Mouse (Mus musculus) hindbrain, embryonic 16.5 days (tissue): Measurements from ENCODE around the gene Tchp. TPM values are rescaled to one million over a fixed set of nuclear protein-coding genes. Genes with fewer than 3 reads are reported as not detected.

Source experiments
- ATAC-seq: fragments of 200-750 bp; cut with Nextera tagmentation; 2 replicates; pipeline ENCODE4 v1.8.0; 2017; ENCODE audit warnings: moderate TSS enrichment, moderate library complexity
- H3K27ac ChIP-seq: fragments of 300-500 bp; sonication (generic); 2 replicates; pipeline ENCODE4 v1.5.1; 2014; ENCODE audit warnings: low read depth, mild to moderate bottlenecking, control low read depth, low read length, moderate library complexity
- H3K27me3 ChIP-seq: fragments of 300-500 bp; sonication (generic); replicated peaks from 2 replicates; pipeline ENCODE4 v1.6.1; 2014; ENCODE audit warnings: low read length; ENCODE audit not compliant: control insufficient read depth, insufficient read depth
- H3K36me3 ChIP-seq: fragments of 300-500 bp; sonication (generic); 2 replicates; pipeline ENCODE4 v1.6.1; 2014; ENCODE audit warnings: mild to moderate bottlenecking, low read length, moderate library complexity, mixed read lengths; ENCODE audit not compliant: control insufficient read depth, insufficient read depth
- H3K4me1 ChIP-seq: fragments of 300-500 bp; sonication (generic); 2 replicates; pipeline ENCODE4 v1.6.1; 2014; ENCODE audit warnings: low read depth, low read length; ENCODE audit not compliant: control insufficient read depth, insufficient read depth
- H3K4me2 ChIP-seq: fragments of 300-500 bp; sonication (generic); 2 replicates; pipeline ENCODE4 v1.6.1; 2014; ENCODE audit warnings: mild to moderate bottlenecking, low read length, control low read depth, moderate library complexity
- H3K4me3 ChIP-seq: fragments of 300-500 bp; sonication (generic); 2 replicates; pipeline ENCODE4 v1.5.1; 2014; ENCODE audit warnings: mild to moderate bottlenecking, low read length, control low read depth, moderate library complexity
- H3K9ac ChIP-seq: fragments of 300-500 bp; sonication (generic); 2 replicates; pipeline ENCODE4 v1.6.1; 2014; ENCODE audit warnings: low read depth, mild to moderate bottlenecking, control low read depth, low read length, moderate library complexity
- H3K9me3 ChIP-seq: fragments of 300-500 bp; sonication (generic); 2 replicates; pipeline ENCODE4 v1.6.1; 2014; ENCODE audit warnings: mild to moderate bottlenecking, low read length, moderate library complexity; ENCODE audit not compliant: control insufficient read depth
- WGBS: fragments of 180-500 bp; shearing (Covaris S2); extraction: QIAGEN DNeasy Blood & Tissue Kit; methylation state at CpG from one replicate; pipeline ENCODE4 v1.1.7; 2014; 5-methylcytosine and 5-hydroxymethylcytosine counted together
- polyA plus RNA-seq: library from polyadenylated mRNA; unstranded; fragments of >200 nt; fragmentation: Nextera tagmentation; extraction: Ambion mirVana; gene quantifications from 2 replicates; pipeline ENCODE4 v1.2.1, GENCODE M21; 2015

The Tchp gene
- polyA plus RNA-seq = 15.6 and 16.9 TPM in 2 replicates

DNA sequence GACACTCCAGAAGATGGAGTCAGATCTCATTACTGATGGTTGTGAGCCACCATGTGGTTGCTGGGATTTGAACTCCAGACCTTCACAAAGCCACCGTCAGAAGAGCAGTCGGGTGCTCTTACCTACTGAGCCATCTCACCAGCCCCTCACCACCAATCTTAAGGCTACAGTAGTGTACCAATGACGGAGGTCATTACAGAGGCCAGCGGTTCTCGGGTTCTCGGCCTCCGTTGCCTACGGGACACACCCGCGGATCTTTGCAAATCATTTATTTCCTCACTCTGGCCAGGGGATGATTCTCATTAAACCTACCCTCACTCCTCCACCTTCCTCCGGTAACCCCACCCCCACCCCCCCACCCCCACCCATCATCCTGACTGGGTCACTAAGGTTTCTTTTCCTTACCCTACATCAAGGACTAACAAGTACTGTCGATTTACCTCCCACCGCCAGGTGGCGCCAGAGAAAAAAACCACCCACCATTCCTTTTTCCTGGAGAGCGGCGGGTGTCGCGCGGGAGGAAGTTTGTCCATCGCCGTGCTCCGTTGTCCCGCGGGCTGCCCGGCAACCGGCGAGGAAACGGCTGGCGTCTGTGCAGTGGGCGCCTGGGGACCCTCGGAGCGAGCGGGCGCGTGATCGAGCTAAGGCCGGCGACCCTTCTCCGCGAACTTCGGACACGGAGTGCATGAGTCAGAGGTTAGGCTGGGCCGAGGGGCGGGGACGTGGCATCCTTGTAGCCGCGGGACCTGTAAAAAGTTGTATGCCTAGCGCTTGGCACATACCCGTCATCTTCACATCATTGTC lies at the start of gene Tchp:
Tchp (plus strand) TSS at position 496 of the 804 bp plus-strand sequence.
- Histone ChIP-seq H3K36me3 (peaks cover 5% of the 10 kb centered on the region; the same call in 1 of the 2 replicates), H3K27ac (peak within 1 kb of the TSS; percentile 39; the same call in 1 of the 2 replicates), H3K27me3 (no peaks in the 10 kb centered on the region), H3K4me3 (peak within 1 kb of the TSS; percentile 95), H3K4me1 (peaks cover 7% of the 10 kb centered on the region), H3K9ac (peak within 1 kb of the TSS; percentile 88), H3K4me2 (peak within 1 kb of the TSS; percentile 85), H3K9me3 (no peaks in the 10 kb centered on the region)
- peak; percentile 91 for ATAC-seq
- WGBS = 2% methylated on average over 47 of the region's 49 CpGs

- ATAC-seq = peak; percentile 62
- Histone ChIP-seq H3K9me3 (no peaks in the 10 kb centered on the region), H3K4me3 (peak within 1 kb of the TSS; percentile 50), H3K4me2 (peak within 1 kb of the TSS; percentile 91), H3K27ac (no peak within 1 kb of the TSS), H3K36me3 (no peaks in the 10 kb centered on the region), H3K27me3 (peaks cover 28% of the 10 kb centered on the region), H3K4me1 (peaks cover 12% of the 10 kb centered on the region), H3K9ac (peak within 1 kb of the TSS; percentile 61)
- WGBS = 2% methylated on average over 9 of the region's 47 CpGs
These were observed 49.3 kb upstream of the Tchp start, which contains the start of gene Trpv4 for GRCm38 (mm10) chr5:114658255-114658654. Trpv4 (minus strand) TSS chr5:114658421.

- H3K4me3 ChIP-seq = no peak overlapping the region
- ATAC-seq = no peak
These were observed 46.5 kb upstream of the Tchp start for GRCm38 (mm10) chr5:114661029-114661428.

GRCm38 (mm10) chr5:114664139-114664538 lies 43.4 kb upstream of the Tchp start:
- Histone ChIP-seq H3K27me3 (peaks cover 6% of the 10 kb centered on the region), H3K4me3 (no peak overlapping the region), H3K9ac (no peak overlapping the region), H3K27ac (no peak overlapping the region), H3K4me2 (no peak overlapping the region), H3K36me3 (no peaks in the 10 kb centered on the region), H3K4me1 (peaks cover 6% of the 10 kb centered on the region), H3K9me3 (no peaks in the 10 kb centered on the region)
- no peak for ATAC-seq
- 87% methylated on average over 4 of the region's 4 CpGs for WGBS

More at GRCm38 (mm10) chr5:114661029-114661428, 46.5 kb upstream of the Tchp start:
- 76% methylated on average over 6 of the region's 6 CpGs for WGBS
- H3K9me3 ChIP-seq = no peaks in the 10 kb centered on the region
- H3K4me2 ChIP-seq = no peak overlapping the region
- H3K27me3 ChIP-seq = peaks cover 28% of the 10 kb centered on the region
- no peaks in the 10 kb centered on the region for H3K36me3 ChIP-seq
- H3K27ac ChIP-seq = no peak overlapping the region
- peaks cover 12% of the 10 kb centered on the region for H3K4me1 ChIP-seq
- no peak overlapping the region for H3K9ac ChIP-seq

GRCm38 (mm10) chr5:114664750-114665149 lies 42.8 kb upstream of the Tchp start:
- Histone ChIP-seq H3K36me3 (no peaks in the 10 kb centered on the region), H3K4me3 (no peak overlapping the region), H3K27me3 (peaks cover under 1% of the 10 kb centered on the region), H3K4me1 (peaks cover 6% of the 10 kb centered on the region), H3K27ac (no peak overlapping the region), H3K9me3 (no peaks in the 10 kb centered on the region), H3K9ac (no peak overlapping the region), H3K4me2 (no peak overlapping the region)
- 66% methylated on average over 7 of the region's 7 CpGs for WGBS
- ATAC-seq = no peak

DNA sequence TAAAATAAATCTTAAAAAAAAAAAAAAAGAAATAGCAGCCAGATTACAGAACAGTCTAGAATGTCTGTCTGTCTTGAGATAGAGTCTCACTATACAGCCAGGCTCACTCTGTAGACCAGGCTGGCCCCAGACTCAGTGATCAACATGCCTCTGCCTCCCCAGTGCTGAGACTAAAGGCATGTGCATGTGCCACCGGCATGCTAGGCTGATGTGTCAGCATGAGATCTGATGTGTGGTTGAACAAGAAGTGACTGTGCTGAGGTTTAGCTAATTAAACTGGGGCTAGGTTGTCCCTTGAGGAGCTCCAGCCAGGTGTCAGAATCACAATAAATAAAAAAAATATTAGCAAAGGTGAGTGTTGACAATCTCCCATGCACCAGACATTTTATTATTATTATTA lies 40.9 kb upstream of the Tchp start:
- Histone ChIP-seq H3K4me1 (peaks cover 6% of the 10 kb centered on the region), H3K4me3 (no peak overlapping the region), H3K27me3 (no peaks in the 10 kb centered on the region), H3K9ac (no peak overlapping the region), H3K36me3 (no peaks in the 10 kb centered on the region), H3K4me2 (no peak overlapping the region), H3K27ac (no peak overlapping the region), H3K9me3 (no peaks in the 10 kb centered on the region)
- ATAC-seq = no peak
- WGBS = 77% methylated on average over 1 of the region's 1 CpGs

GRCm38 (mm10) chr5:114667228-114667856 lies 40.2 kb upstream of the Tchp start:
- 3% methylated on average over 36 of the region's 36 CpGs for WGBS
- Histone ChIP-seq H3K9me3 (no peaks in the 10 kb centered on the region), H3K27me3 (no peaks in the 10 kb centered on the region), H3K4me1 (peaks cover 6% of the 10 kb centered on the region), H3K9ac (no peak overlapping the region), H3K27ac (no peak overlapping the region; the same call in 1 of the 2 replicates), H3K36me3 (no peaks in the 10 kb centered on the region), H3K4me3 (peak overlapping the region; percentile 36), H3K4me2 (peak overlapping the region; percentile 60)
- peak; percentile 92 for ATAC-seq

DNA sequence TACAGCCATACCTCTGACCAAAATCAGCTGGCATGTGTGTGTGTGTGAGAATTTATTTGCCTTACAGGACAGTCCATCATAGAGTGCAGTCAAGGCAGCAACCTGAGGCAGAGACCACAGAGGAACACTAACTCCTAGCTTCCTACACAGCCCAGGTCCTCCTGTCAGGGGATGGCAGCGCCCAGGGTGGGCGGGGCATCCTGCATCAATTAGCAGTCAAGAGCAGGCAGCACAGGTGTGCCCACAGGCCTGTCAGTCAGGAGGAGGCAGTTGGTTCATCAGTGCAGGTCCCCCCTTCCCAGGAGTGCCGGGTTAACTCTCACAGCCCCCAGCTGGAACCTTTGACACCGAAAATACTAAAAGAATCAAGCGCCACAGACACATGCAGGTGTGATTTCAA lies 38.5 kb upstream of the Tchp start:
- H3K9me3 ChIP-seq = no peaks in the 10 kb centered on the region
- no peak overlapping the region for H3K4me3 ChIP-seq
- peaks cover 6% of the 10 kb centered on the region for H3K4me1 ChIP-seq
- ATAC-seq = no peak
- H3K27me3 ChIP-seq = no peaks in the 10 kb centered on the region
- no peak overlapping the region for H3K4me2 ChIP-seq
- H3K36me3 ChIP-seq = no peaks in the 10 kb centered on the region; the same call in 1 of the 2 replicates
- H3K9ac ChIP-seq = no peak overlapping the region
- WGBS = 91% methylated on average over 5 of the region's 5 CpGs
- H3K27ac ChIP-seq = no peak overlapping the region

DNA sequence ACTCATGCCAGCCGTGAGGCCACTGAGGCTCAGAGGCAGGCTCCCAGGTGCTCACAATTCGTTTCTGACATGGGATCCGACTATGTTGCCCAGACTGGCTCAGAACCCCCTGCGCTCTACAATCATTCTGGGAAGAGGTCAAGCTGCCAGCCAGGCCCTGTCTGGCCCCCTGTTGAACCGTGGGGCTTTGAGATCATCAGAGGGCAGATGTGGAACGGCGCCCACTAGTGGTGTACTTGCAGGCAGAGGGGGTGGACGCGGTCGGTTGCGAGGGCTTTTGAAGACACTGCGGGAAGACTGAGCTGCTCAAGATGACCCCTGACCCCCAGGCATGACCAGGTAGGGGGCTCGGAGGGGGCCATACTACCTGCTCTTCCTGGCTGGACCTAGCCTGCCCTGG lies 34.4 kb upstream of the Tchp start:
- peaks cover 7% of the 10 kb centered on the region for H3K36me3 ChIP-seq
- H3K4me3 ChIP-seq = no peak overlapping the region
- H3K4me2 ChIP-seq = no peak overlapping the region
- ATAC-seq = no peak
- WGBS = 83% methylated on average over 13 of the region's 13 CpGs
- no peaks in the 10 kb centered on the region for H3K9me3 ChIP-seq
- no peaks in the 10 kb centered on the region for H3K27me3 ChIP-seq
- H3K27ac ChIP-seq = no peak overlapping the region
- H3K4me1 ChIP-seq = no peaks in the 10 kb centered on the region
- H3K9ac ChIP-seq = no peak overlapping the region
